Mouse (Mus musculus): ENCODE results near the gene Kdm4a.

GRCm38 (mm10) chr4:118229035-118229770 is 49.4 kb upstream of the Kdm4a start:
- TF ChIP-seq CTCF (IDR thresholded peaks at IDR 0.05; ENCODE audit: low read depth) (no peak), EP300 (IDR thresholded peaks at IDR 0.05; ENCODE audit: low read depth) (no peak)

Data from heart, postnatal 0 days (tissue).